Mouse (Mus musculus): Measurements from ENCODE around the gene Abcg5.
A peak's percentile ranks its signal among the peaks of the same experiment; 100 is the strongest.

The Abcg5 gene

GRCm38 (mm10) chr17:84645119-84645518 is 37.7 kb downstream of the Abcg5 start:
- no peak for DNase-seq (ENCODE audit: low spot score in 2 of 2)

- DNase-seq (ENCODE audit: low spot score in 2 of 2), result no peak
Measured at GRCm38 (mm10) chr17:84644292-84645050, 38.3 kb downstream of the Abcg5 start.

- no peak for DNase-seq (ENCODE audit: low spot score in 2 of 2)
Measured at GRCm38 (mm10) chr17:84642324-84642723, 40.5 kb downstream of the Abcg5 start.

- DNase-seq (ENCODE audit: low spot score in 2 of 2), result no peak
Measured at GRCm38 (mm10) chr17:84641893-84642292, 40.9 kb downstream of the Abcg5 start.

- DNase-seq (ENCODE audit: low spot score in 2 of 2), result no peak
Measured at GRCm38 (mm10) chr17:84639796-84640378, 42.9 kb downstream of the Abcg5 start.

GRCm38 (mm10) chr17:84637971-84638370 is 44.8 kb downstream of the Abcg5 start:
- DNase-seq (ENCODE audit: low spot score in 2 of 2), result no peak

- no peak for DNase-seq (ENCODE audit: low spot score in 2 of 2)
Measured at GRCm38 (mm10) chr17:84636328-84636727, 46.5 kb downstream of the Abcg5 start.

- DNase-seq (ENCODE audit: low spot score in 2 of 2), result no peak
Measured at GRCm38 (mm10) chr17:84633443-84633842, 49.4 kb downstream of the Abcg5 start.

- DNase-seq (ENCODE audit: low spot score in 2 of 2), result no peak
Measured at GRCm38 (mm10) chr17:84631836-84632235, 51.0 kb downstream of the Abcg5 start.

- DNase-seq (ENCODE audit: low spot score in 2 of 2), result no peak
Measured at GRCm38 (mm10) chr17:84628611-84629010, 54.2 kb downstream of the Abcg5 start.

GRCm38 (mm10) chr17:84627721-84628120 is 55.1 kb downstream of the Abcg5 start:
- DNase-seq (ENCODE audit: low spot score in 2 of 2), result no peak

- DNase-seq (ENCODE audit: low spot score in 2 of 2), result no peak
Measured at GRCm38 (mm10) chr17:84626857-84627305, 55.9 kb downstream of the Abcg5 start.

- peak; percentile 90 to 92 for DNase-seq (ENCODE audit: low spot score in 2 of 2)
Measured at GRCm38 (mm10) chr17:84626276-84626856, 56.4 kb downstream of the Abcg5 start, which contains the start of gene Dync2li1. TSS of gene Dync2li1 (plus strand) at chr17:84626496.

- no peak for DNase-seq (ENCODE audit: low spot score in 2 of 2)
Measured at GRCm38 (mm10) chr17:84622873-84623272, 59.9 kb downstream of the Abcg5 start.

- DNase-seq (ENCODE audit: low spot score in 2 of 2), result no peak
Measured at GRCm38 (mm10) chr17:84622028-84622427, 60.8 kb downstream of the Abcg5 start.

- no peak for DNase-seq (ENCODE audit: low spot score in 2 of 2)
Measured at GRCm38 (mm10) chr17:84621209-84621608, 61.6 kb downstream of the Abcg5 start.

GRCm38 (mm10) chr17:84620610-84621009 is 62.2 kb downstream of the Abcg5 start:
- DNase-seq (ENCODE audit: low spot score in 2 of 2), result no peak

- DNase-seq (ENCODE audit: low spot score in 2 of 2), result no peak
Measured at GRCm38 (mm10) chr17:84620076-84620475, 62.7 kb downstream of the Abcg5 start.

- DNase-seq (ENCODE audit: low spot score in 2 of 2), result no peak
Measured at GRCm38 (mm10) chr17:84619112-84619511, 63.7 kb downstream of the Abcg5 start.

GRCm38 (mm10) chr17:84617953-84618352 is 64.9 kb downstream of the Abcg5 start:
- DNase-seq (ENCODE audit: low spot score in 2 of 2), result no peak

- no peak for DNase-seq (ENCODE audit: low spot score in 2 of 2)
Measured at GRCm38 (mm10) chr17:84616526-84617074, 66.2 kb downstream of the Abcg5 start.

GRCm38 (mm10) chr17:84615811-84616210 is 67.0 kb downstream of the Abcg5 start:
- DNase-seq (ENCODE audit: low spot score in 2 of 2), result no peak

- no peak for DNase-seq (ENCODE audit: low spot score in 2 of 2)
Measured at GRCm38 (mm10) chr17:84611971-84612370, 70.8 kb downstream of the Abcg5 start.
